Mouse (Mus musculus): ENCODE measurements around the gene Gm13271. TPM values are rescaled to one million over a fixed set of nuclear protein-coding genes. Genes with fewer than 3 reads are reported as not detected.
"Not testable (repeated sequence)": the region's sequence is repeated elsewhere in the genome, so short reads cannot be mapped to it uniquely, and the experiment has no call there.

Gm13271 gene
- total RNA-seq, 2 experiments from 2014 or later, result not detected

DNA sequence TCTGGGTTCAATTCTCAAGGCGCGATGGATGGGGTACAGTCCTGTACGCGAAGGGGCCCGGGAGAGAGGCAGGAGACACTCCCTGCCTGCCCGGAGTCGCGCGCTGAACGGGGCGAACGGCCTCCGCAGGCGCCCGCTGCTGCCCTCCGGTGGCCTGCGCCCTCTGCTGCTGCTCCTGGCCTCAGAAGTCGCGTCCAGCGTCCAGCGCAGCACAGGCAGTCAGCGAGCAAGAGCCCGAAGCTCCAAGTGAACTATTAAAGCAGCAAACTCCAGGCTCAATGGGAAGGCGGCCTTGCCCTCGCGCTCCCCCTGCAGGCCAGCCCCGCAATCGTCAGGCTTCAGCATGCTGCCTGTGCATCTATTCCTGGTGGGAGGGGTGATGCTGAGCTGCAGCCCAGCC is 5.8 kb downstream of the Gm13271 start:
- DNase-seq, result peak; percentile 59

DNA sequence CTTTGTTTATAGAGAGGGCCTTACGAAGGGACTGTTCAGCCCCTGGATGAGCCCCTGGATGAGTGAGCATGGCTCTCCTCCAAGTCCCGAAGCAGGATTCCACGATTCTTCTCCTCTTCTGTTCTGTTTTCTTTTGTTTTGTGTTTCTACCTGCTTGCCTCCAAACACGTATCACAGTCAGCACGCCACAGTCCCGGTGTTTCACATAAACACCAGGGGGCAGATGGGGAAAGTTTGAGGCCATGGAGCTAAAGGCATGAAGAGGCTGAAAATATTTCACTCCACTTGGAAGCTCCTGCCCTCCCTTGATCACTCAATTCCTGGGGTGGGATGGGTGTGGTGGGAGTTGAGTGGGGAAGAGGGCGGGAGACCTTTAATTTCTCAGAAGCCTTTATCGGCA is 7.1 kb downstream of the Gm13271 start:
- DNase-seq, result peak; percentile 64

DNA sequence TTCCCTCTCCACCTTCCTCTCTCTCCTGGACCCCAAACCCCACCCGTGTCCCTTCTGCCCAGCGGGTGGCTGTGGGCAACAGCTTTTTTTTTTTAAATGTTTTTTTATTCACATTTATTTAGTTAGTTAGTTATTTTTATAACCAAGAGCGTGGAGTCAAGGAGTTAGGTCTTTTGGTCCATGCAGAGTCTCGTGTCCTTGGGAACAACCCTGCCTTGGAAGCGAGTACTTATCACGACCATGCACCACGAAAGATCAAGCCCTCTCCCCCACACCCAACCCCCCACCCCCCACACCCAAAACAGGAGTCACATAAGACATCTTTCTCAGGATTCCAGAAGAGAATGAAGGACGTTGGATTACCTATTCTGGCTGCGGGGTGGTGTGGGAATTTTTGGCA is 7.7 kb downstream of the Gm13271 start:
- not testable (repeated sequence) for DNase-seq

DNA sequence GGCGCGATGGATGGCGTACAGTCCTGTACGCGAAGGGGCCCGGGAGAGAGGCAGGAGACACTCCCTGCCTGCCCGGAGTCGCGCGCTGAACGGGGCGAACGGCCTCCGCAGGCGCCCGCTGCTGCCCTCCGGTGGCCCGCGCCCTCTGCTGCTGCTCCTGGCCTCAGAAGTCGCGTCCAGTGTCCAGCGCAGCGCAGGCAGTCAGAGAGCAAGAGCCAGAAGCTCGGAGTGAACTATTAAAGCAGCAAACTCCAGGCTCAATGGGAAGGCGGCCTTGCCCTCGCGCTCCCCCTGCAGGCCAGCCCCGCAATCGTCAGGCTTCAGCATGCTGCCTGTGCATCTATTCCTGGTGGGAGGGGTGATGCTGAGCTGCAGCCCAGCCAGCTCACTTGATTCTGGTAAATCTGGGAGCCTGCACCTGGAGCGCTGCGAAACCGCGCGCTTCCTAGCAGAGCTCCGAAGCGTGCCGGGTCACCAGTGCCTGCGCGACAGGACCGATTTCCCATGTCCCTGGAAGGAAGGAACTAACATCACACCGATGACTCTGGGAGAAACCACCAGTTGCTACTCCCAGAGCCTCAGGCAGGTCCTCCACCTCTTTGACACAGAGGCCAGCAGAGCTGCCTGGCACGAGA is 8.8 kb downstream of the Gm13271 start:
- DNase-seq, result not testable (repeated sequence)

DNA sequence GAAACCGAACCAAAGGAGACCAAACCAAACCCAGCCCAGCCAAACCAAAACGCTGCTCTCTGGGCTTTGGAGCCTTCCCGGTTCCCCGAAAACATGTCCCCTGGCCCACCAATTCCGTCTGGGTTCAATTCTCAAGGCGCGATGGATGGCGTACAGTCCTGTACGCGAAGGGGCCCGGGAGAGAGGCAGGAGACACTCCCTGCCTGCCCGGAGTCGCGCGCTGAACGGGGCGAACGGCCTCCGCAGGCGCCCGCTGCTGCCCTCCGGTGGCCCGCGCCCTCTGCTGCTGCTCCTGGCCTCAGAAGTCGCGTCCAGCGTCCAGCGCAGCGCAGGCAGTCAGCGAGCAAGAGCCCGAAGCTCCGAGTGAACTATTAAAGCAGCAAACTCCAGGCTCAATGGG is 18.9 kb downstream of the Gm13271 start, which contains the start of gene Gm13290:
Gene Gm13290 (plus strand): TSS at position 301 of the 400 bp plus-strand sequence.
- not testable (repeated sequence) for DNase-seq

DNA sequence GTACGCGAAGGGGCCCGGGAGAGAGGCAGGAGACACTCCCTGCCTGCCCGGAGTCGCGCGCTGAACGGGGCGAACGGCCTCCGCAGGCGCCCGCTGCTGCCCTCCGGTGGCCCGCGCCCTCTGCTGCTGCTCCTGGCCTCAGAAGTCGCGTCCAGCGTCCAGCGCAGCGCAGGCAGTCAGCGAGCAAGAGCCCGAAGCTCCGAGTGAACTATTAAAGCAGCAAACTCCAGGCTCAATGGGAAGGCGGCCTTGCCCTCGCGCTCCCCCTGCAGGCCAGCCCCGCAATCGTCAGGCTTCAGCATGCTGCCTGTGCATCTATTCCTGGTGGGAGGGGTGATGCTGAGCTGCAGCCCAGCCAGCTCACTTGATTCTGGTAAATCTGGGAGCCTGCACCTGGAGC is 22.0 kb downstream of the Gm13271 start, which contains the start of gene Gm13289:
Gene Gm13289 (plus strand): TSS at position 301 of the 400 bp plus-strand sequence.
- DNase-seq, result not testable (repeated sequence)

DNA sequence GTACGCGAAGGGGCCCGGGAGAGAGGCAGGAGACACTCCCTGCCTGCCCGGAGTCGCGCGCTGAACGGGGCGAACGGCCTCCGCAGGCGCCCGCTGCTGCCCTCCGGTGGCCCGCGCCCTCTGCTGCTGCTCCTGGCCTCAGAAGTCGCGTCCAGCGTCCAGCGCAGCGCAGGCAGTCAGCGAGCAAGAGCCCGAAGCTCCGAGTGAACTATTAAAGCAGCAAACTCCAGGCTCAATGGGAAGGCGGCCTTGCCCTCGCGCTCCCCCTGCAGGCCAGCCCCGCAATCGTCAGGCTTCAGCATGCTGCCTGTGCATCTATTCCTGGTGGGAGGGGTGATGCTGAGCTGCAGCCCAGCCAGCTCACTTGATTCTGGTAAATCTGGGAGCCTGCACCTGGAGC is 24.9 kb downstream of the Gm13271 start, which contains the start of gene Gm13272:
Gene Gm13272 (plus strand): TSS at position 301 of the 400 bp plus-strand sequence.
- not testable (repeated sequence) for DNase-seq

DNA sequence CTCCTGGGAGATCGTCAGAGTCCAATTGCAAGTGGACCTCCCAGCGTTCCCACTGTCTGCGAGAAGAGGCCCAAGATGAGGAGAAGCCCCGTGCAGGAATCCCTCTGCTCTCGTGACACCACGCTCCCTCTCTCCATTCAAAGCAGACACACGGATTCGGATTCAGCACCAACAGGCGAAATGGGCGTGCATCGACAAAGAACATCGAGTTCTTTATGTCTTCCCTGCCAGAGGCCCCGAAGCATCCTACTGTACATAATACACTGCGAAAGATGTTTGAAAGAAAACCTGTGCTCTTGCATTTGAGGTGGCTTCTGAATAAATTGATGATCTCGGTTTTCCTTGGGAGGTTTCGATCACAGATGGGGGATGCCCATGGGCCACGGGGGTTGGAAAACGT is 25.7 kb downstream of the Gm13271 start:
- peak; percentile 3 for DNase-seq

DNA sequence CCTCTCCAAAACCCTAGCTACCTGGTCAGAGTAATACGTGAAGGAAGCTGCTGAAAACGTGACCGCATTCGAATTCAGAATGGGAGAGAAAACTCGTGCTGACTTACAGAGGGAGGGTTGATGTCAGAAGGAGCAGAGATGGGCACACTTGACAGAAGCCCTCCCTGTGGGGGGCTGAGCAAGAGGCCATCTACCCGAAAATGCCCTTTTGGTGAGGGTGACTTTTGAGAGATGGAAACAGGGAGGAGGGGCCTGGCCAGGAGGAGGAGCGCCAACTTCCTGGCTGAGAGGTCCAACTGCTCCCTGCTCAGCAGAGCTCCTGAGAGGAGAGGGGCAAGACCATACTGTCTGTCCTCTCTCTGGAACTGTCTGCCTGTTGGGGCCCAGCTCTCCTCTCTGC is 27.2 kb downstream of the Gm13271 start, which contains the start of gene Ifnz:
Gene Ifnz (plus strand): TSS at position 301 of the 400 bp plus-strand sequence.
- DNase-seq, result not testable (repeated sequence)

DNA sequence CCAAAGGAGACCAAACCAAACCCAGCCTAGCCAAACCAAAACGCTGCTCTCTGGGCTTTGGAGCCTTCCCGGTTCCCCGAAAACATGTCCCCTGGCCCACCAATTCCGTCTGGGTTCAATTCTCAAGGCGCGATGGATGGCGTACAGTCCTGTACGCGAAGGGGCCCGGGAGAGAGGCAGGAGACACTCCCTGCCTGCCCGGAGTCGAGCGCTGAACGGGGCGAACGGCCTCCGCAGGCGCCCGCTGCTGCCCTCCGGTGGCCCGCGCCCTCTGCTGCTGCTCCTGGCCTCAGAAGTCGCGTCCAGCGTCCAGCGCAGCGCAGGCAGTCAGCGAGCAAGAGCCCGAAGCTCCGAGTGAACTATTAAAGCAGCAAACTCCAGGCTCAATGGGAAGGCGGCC is 27.7 kb downstream of the Gm13271 start:
- not testable (repeated sequence) for DNase-seq

DNA sequence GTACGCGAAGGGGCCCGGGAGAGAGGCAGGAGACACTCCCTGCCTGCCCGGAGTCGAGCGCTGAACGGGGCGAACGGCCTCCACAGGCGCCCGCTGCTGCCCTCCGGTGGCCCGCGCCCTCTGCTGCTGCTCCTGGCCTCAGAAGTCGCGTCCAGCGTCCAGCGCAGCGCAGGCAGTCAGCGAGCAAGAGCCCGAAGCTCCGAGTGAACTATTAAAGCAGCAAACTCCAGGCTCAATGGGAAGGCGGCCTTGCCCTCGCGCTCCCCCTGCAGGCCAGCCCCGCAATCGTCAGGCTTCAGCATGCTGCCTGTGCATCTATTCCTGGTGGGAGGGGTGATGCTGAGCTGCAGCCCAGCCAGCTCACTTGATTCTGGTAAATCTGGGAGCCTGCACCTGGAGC is 30.7 kb downstream of the Gm13271 start, which contains the start of gene Gm13276:
Gene Gm13276 (plus strand): TSS at position 301 of the 400 bp plus-strand sequence.
- DNase-seq, result not testable (repeated sequence)

DNA sequence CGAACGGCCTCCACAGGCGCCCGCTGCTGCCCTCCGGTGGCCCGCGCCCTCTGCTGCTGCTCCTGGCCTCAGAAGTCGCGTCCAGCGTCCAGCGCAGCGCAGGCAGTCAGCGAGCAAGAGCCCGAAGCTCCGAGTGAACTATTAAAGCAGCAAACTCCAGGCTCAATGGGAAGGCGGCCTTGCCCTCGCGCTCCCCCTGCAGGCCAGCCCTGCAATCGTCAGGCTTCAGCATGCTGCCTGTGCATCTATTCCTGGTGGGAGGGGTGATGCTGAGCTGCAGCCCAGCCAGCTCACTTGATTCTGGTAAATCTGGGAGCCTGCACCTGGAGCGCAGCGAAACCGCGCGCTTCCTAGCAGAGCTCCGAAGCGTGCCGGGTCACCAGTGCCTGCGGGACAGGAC is 33.7 kb downstream of the Gm13271 start, which contains the start of gene Gm13277:
Gene Gm13277 (plus strand): TSS at position 231 of the 400 bp plus-strand sequence.
- DNase-seq, result peak; percentile 48

DNA sequence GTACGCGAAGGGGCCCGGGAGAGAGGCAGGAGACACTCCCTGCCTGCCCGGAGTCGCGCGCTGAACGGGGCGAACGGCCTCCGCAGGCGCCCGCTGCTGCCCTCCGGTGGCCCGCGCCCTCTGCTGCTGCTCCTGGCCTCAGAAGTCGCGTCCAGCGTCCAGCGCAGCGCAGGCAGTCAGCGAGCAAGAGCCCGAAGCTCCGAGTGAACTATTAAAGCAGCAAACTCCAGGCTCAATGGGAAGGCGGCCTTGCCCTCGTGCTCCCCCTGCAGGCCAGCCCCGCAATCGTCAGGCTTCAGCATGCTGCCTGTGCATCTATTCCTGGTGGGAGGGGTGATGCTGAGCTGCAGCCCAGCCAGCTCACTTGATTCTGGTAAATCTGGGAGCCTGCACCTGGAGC is 36.6 kb downstream of the Gm13271 start, which contains the start of gene Gm13278:
Gene Gm13278 (plus strand): TSS at position 301 of the 400 bp plus-strand sequence.
- DNase-seq, result not testable (repeated sequence)

DNA sequence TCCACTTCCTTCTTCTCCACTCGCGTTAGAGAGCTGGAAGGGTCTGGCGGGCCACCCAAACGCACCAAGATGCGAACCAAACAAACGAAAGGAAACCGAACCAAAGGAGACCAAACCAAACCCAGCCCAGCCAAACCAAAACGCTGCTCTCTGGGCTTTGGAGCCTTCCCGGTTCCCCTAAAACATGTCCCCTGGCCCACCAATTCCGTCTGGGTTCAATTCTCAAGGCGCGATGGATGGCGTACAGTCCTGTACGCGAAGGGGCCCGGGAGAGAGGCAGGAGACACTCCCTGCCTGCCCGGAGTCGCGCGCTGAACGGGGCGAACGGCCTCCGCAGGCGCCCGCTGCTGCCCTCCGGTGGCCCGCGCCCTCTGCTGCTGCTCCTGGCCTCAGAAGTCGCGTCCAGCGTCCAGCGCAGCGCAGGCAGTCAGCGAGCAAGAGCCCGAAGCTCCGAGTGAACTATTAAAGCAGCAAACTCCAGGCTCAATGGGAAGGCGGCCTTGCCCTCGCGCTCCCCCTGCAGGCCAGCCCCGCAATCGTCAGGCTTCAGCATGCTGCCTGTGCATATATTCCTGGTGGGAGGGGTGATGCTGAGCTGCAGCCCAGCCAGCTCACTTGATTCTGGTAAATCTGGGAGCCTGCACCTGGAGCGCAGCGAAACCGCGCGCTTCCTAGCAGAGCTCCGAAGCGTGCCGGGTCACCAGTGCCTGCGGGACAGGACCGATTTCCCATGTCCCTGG is 39.4 kb downstream of the Gm13271 start, which contains the start of gene Gm13275:
Gene Gm13275 (plus strand): TSS at position 552 of the 740 bp plus-strand sequence.
- DNase-seq, result peak; percentile 52

DNA sequence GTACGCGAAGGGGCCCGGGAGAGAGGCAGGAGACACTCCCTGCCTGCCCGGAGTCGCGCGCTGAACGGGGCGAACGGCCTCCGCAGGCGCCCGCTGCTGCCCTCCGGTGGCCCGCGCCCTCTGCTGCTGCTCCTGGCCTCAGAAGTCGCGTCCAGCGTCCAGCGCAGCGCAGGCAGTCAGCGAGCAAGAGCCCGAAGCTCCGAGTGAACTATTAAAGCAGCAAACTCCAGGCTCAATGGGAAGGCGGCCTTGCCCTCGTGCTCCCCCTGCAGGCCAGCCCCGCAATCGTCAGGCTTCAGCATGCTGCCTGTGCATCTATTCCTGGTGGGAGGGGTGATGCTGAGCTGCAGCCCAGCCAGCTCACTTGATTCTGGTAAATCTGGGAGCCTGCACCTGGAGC is 42.4 kb downstream of the Gm13271 start, which contains the start of gene Gm13279:
Gene Gm13279 (plus strand): TSS at position 301 of the 400 bp plus-strand sequence.
- not testable (repeated sequence) for DNase-seq

DNA sequence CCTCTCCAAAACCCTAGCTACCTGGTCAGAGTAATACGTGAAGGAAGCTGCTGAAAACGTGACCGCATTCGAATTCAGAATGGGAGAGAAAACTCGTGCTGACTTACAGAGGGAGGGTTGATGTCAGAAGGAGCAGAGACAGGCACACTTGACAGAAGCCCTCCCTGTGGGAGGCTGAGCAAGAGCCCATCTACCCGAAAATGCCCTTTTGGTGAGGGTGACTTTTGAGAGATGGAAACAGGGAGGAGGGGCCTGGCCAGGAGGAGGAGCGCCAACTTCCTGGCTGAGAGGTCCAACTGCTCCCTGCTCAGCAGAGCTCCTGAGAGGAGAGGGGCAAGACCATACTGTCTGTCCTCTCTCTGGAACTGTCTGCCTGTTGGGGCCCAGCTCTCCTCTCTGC is 44.7 kb downstream of the Gm13271 start, which contains the start of gene Gm13285:
Gene Gm13285 (plus strand): TSS at position 301 of the 400 bp plus-strand sequence.
- not testable (repeated sequence) for DNase-seq

DNA sequence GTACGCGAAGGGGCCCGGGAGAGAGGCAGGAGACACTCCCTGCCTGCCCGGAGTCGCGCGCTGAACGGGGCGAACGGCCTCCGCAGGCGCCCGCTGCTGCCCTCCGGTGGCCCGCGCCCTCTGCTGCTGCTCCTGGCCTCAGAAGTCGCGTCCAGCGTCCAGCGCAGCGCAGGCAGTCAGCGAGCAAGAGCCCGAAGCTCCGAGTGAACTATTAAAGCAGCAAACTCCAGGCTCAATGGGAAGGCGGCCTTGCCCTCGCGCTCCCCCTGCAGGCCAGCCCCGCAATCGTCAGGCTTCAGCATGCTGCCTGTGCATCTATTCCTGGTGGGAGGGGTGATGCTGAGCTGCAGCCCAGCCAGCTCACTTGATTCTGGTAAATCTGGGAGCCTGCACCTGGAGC is 48.3 kb downstream of the Gm13271 start, which contains the start of gene Gm13287:
Gene Gm13287 (plus strand): TSS at position 301 of the 400 bp plus-strand sequence.
- DNase-seq, result not testable (repeated sequence)

Other genes with a start within 250 kb of the Gm13271 start
- not detected for gene Ifnb1, start 232.1 kb upstream of the Gm13271 start, total RNA-seq (2021)
- gene Ifna15, start 196.6 kb upstream of the Gm13271 start, total RNA-seq (2021), result not detected
- not detected for gene Ifna14, start 183.1 kb upstream of the Gm13271 start, total RNA-seq (2021)
- not detected for gene Ifna9, start 162.5 kb upstream of the Gm13271 start, total RNA-seq (2021)
- not detected for gene Ifna12, start 151.5 kb upstream of the Gm13271 start, total RNA-seq (2021)
- not detected for gene C87499, start 120.5 kb upstream of the Gm13271 start, total RNA-seq (2021)
- not detected for gene Ifna13, start 110.4 kb upstream of the Gm13271 start, total RNA-seq (2021)
- not detected for gene Ifna16, start 77.9 kb upstream of the Gm13271 start, total RNA-seq (2021)
- not detected for gene Ifna2, start 71.0 kb upstream of the Gm13271 start, total RNA-seq (2021)
- gene Ifnab, start 63.5 kb upstream of the Gm13271 start, total RNA-seq (2021), result not detected
- under 1 TPM; 0.31 to 0.34 TPM for gene Gm26566, start 33.1 kb upstream of the Gm13271 start, total RNA-seq (2021)
- 10 to 100 TPM; 57.1 to 66.3 TPM for gene Klhl9, start 32.4 kb upstream of the Gm13271 start, total RNA-seq (2021)
- not detected for gene Gm13283, start 5.3 kb downstream of the Gm13271 start, total RNA-seq (2021)
- gene Gm13290, start 19.0 kb downstream of the Gm13271 start, total RNA-seq (2021), result not detected
- not detected for gene Gm13289, start 22.1 kb downstream of the Gm13271 start, total RNA-seq (2021)
- not detected for gene Gm13272, start 25.0 kb downstream of the Gm13271 start, total RNA-seq (2021)
- gene Ifnz, start 27.3 kb downstream of the Gm13271 start, total RNA-seq (2021), result not detected
- not detected for gene Gm13276, start 30.8 kb downstream of the Gm13271 start, total RNA-seq (2021)
- gene Gm13277, start 33.8 kb downstream of the Gm13271 start, total RNA-seq (2021), result not detected
- gene Gm13278, start 36.7 kb downstream of the Gm13271 start, total RNA-seq (2021), result not detected
- not detected for gene Gm13275, start 39.6 kb downstream of the Gm13271 start, total RNA-seq (2021)
- not detected for gene Gm13279, start 42.5 kb downstream of the Gm13271 start, total RNA-seq (2021)
- under 1 TPM in 1 of 2 experiments, not detected in 1; 0.21 TPM for gene Gm13285, start 44.8 kb downstream of the Gm13271 start, total RNA-seq (2021)
- not detected for gene Gm13287, start 48.4 kb downstream of the Gm13271 start, total RNA-seq (2021)
- gene Gm13288, start 50.7 kb downstream of the Gm13271 start, total RNA-seq (2021), result not detected
- gene Ifna7, start 61.4 kb downstream of the Gm13271 start, total RNA-seq (2021), result not detected
- gene Ifna11, start 65.1 kb downstream of the Gm13271 start, total RNA-seq (2021), result not detected
- gene Ifna6, start 72.5 kb downstream of the Gm13271 start, total RNA-seq (2021), result not detected
- gene Ifna5, start 80.7 kb downstream of the Gm13271 start, total RNA-seq (2021), result not detected
- not detected for gene Ifna4, start 87.0 kb downstream of the Gm13271 start, total RNA-seq (2021)
- gene Ifna1, start 95.2 kb downstream of the Gm13271 start, total RNA-seq (2021), result not detected
- gene Ifne, start 125.3 kb downstream of the Gm13271 start, total RNA-seq (2021), result not detected